Mouse (Mus musculus) activated CD4-positive, CD25-positive, alpha-beta regulatory T cell (primary cell): Measurements from ENCODE around the gene Gm16867. TPM values are rescaled to one million over a fixed set of nuclear protein-coding genes. Genes with fewer than 3 reads are reported as not detected.

Experiments used
- polyA plus RNA-seq, 2 experiments: library from polyadenylated mRNA; unstranded; fragments of 100-300 nt; shearing (Covaris generic); gene quantifications; one replicate each; pipeline ENCODE4 v1.2.1; 2017

Gene Gm16867
- polyA plus RNA-seq = 1 to 10 TPM; 1.3 to 7.3 TPM

DNA sequence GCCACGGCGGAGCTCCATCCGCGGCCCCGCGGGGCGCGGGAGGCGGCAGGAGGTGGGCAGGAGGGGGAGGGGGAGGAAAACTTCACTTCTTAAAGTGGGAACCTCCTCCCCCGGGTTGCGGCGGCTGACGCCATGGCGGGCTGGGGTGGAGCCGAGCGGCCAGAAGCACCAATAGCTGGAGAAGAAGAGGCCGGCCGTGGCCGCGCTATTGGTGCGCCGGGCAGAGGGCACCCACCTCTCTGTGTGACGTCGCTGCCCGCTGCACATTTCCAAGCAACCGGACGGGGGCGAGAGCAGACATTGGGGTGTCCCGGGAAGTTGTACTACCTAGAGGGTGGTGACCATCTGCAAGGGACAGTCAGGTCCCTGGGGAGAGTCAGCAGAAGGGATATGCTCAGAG, at the start of gene Gm16867:
Gm16867 (minus strand) TSS at position 189 of the 400 bp plus-strand sequence.

DNA sequence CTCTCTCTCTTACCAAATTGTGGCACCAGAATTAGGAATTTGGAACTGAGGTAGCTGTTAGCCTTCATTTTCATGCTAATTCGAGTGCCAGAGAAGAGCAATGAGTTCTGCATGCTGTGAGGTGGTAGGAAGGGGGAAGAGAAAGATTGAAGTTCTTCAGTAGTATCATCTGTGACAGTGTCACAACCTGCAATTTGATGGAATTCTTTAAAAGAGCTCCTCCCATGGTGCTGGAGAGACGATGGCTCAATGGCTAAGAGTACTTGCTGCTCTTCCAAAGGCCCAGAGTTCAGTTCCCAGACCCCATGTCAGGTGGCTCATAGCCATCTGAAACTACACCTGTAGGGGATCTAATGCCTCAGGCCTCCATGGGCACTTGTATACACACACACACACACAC, 9.3 kb upstream of the Gm16867 start, which contains the start of gene Gm27179:
Gm27179 (minus strand) TSS at position 101 of the 400 bp plus-strand sequence.

Other genes starting within 250 kb of the Gm16867 start
- gene Synb, start 209.1 kb downstream of the Gm16867 start, polyA plus RNA-seq = under 1 TPM in 1 of 2 experiments, not detected in 1; 0.14 TPM
- gene Gm27179, start 9.2 kb upstream of the Gm16867 start, polyA plus RNA-seq = not detected
- 10 to 100 TPM; 17.8 to 26.3 TPM for gene Entpd4b, start 52.1 kb upstream of the Gm16867 start, polyA plus RNA-seq